Mouse (Mus musculus): ENCODE results near the gene Zp3. TPM values are rescaled to one million over a fixed set of nuclear protein-coding genes. Genes with fewer than 3 reads are reported as not detected.

Gene Zp3
- total RNA-seq, 2 experiments from 2014 or later = 0.20 TPM; not detected in 1

DNA sequence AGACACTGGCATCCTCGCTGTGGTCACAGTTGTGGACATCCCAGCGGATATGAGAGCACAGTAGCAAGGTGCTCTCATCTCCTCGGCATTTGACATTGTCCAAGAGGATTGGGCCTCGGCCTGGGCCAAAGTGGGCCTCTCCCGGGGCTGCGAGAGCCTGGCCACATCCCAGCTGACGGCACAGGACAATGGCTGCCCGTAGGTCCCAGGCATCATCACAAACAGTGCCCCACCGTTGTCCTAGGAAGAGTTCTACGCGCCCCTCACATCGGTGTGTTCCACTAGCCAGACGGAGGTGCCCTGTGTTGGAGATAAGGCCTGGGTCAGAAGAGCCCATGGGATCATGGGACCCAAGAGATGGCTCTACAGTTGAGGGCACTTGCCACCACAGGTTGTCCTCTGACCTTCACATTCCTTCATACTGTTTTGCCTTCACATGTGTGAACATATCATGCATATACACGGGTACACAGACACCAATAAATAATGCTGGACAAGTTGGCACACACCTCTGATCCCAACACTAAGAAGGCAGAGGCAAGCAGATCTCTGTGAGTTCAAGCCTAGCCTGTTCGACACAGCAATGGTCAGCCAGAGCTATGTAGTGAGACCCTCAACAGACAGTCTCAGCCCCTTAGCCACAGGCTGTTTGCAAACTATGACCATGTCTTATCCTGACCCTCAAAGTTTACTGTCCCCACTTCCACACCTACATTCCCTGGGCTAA, 18.8 kb upstream of the Zp3 start:
- no peak for ATAC-seq (ENCODE audit: poor library complexity, severe bottlenecking)

GRCm38 (mm10) chr5:135962125-135962491, 17.8 kb upstream of the Zp3 start:
- no peak for ATAC-seq (ENCODE audit: poor library complexity, severe bottlenecking)

- peak; percentile 78 for ATAC-seq (ENCODE audit: poor library complexity, severe bottlenecking)
Measured at GRCm38 (mm10) chr5:135962492-135963279, 17.2 kb upstream of the Zp3 start.

DNA sequence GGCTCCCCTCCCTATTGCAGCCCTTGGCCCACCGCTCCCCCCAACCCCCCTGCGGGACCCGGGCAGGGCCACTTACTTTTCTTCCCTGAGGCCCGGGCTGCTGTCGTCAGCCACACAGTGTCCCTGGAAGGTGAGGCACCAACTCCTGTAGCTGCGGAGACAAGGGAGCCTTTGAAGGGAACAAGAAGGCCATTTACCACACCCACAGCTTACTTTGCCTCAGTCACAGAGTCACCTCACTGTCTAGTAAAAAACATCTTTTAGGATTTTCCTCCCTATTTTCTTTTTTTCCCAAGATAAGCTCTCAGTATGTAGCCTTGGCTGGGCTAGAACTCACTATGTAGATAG, 16.6 kb upstream of the Zp3 start:
- ATAC-seq (ENCODE audit: poor library complexity, severe bottlenecking) = no peak

DNA sequence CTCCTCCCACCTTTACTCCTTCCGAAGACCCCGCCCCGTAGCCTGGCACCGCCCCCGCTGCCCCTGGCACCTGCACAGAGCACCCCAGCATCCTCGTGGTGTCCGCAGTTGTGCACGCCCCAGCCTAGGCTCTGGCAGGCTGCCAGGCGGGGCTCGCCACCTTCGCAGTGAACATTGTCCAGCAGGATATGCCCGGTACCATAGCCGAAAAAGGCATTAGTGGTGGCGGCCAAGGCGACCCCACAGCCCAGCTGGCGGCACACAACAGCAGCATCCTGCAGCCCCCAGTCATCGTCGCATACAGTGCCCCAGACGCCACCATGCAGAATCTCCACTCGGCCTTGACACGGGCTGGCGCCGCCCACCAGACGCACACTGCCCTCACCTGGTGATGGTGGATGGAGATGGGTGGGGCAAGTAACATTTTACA, 14.4 kb upstream of the Zp3 start:
- ATAC-seq (ENCODE audit: poor library complexity, severe bottlenecking) = no peak

DNA sequence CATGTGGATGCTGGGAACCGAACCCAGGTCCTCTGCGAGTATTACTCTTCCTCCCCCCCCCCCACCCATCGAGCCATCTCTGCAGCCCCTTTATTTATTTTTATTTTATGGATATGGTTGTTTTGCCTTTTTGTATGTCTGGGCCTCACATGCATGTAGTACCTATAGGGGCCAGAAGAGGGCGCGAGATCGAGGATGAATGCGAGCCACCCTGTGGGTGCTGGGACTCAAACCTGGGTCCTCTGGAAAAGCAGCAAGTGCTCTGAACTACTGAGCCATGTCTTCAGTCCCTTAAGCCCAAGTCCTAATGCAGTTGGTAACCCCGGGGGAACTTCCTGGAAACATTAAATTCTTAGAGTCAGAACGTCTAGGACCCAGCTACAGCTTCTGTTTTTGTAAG, 13.0 kb upstream of the Zp3 start:
- ATAC-seq (ENCODE audit: poor library complexity, severe bottlenecking) = no peak

GRCm38 (mm10) chr5:135968781-135969180, 11.1 kb upstream of the Zp3 start:
- ATAC-seq (ENCODE audit: poor library complexity, severe bottlenecking) = 0 out of 2 replicates have a peak, but pooled peaks have one; percentile 54

DNA sequence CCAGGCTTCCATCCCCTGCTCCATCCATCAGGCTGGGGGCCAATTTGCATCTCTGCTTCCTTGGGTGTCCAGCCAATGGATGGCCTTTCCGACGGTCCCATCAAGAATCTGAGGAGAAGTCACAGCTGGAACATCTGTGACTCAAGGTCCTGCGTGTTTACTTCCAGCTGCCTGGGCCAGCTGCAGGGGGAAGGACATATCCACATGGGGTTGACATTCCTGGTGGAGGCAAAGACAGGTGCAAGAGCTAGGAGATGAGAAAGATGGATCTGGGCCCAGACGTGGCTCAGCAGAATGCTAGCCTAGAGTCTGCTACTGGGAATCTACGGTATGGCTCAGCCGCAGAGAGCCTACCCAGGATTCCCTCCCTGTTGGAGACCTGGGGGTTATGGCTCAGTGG, 9.7 kb upstream of the Zp3 start:
- no peak for ATAC-seq (ENCODE audit: poor library complexity, severe bottlenecking)

DNA sequence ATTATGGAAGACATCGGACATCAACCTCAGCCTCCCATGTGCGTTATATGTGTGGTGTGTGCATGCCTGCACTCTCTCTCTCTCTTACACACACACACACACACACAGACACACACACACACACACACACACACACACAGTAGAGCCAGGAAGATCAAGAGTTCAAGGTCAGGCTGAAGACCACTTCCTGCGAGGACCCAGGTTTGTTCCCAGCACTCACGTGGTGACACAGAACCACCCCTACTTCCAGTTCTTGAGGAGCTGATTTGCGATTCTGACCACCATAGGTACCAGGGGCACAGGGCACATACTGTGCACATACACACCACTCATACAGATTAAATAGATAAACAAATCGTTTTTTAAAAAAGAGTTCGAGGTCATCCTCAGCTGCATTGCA, 8.0 kb upstream of the Zp3 start:
- no peak for ATAC-seq (ENCODE audit: poor library complexity, severe bottlenecking)

DNA sequence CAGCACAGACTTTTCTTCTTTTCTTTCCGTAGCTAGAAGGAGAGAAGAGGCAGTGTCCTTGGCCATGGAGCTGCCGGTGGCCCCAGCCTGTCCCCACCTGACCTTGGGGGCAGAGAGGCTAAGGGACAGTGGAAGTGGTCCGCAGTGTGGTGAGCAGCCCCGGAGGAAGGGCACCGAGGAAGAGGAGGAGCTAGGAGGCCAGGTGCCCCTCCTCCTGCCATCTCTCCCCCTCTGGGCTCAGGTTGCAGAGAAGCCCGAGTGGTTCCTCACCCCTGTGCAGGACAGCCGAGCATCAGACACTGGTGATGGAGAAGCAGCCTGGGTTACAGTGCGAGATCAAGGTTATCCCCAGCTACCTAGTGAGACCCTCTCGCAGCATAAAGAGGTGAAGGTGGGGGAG, 5.5 kb upstream of the Zp3 start, which contains the start of gene Ssc4d:
Gene Ssc4d (minus strand): TSS at position 167 of the 400 bp plus-strand sequence.
- ATAC-seq (ENCODE audit: poor library complexity, severe bottlenecking) = no peak

DNA sequence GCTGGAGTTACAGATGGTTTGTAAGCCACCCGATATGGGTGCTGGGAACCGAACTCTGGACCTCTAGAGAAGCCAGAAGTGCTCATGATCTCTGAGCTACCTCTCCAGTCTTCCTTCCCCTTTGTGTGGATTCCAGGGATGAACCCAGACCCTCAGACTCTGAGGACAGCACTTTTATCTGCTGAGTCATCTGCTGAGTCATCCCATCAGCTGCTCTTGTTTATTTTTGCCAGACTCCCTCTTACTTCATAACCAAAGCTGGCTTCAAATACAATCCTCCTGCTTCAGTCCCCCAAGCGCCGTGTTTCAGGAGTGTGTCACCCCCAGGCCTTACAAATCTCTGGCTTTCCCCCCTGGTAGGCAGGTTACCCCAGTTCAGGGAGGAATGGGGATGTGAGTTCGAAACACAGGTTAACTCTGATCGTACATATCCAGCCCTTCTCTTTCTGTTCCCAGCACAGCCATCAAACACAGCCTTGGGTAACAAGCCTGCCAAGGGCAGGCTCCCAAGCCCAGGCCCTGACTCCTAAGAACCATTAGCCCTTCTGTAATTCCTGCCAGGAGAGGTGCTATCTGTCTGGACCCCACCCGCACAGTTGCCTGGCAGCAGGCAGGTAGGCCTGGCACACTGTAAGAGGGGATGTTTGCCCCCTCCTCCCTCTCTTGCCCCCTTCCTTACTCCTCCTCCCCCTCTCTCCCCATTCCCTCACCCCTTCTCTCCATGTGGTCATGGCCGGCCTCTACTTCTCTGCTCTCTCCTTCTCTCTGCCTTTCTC, 3.8 kb upstream of the Zp3 start:
- no peak for ATAC-seq (ENCODE audit: poor library complexity, severe bottlenecking)

- ATAC-seq (ENCODE audit: poor library complexity, severe bottlenecking) = no peak
Measured at GRCm38 (mm10) chr5:135979381-135979780, 518 bp upstream of the Zp3 start.

DNA sequence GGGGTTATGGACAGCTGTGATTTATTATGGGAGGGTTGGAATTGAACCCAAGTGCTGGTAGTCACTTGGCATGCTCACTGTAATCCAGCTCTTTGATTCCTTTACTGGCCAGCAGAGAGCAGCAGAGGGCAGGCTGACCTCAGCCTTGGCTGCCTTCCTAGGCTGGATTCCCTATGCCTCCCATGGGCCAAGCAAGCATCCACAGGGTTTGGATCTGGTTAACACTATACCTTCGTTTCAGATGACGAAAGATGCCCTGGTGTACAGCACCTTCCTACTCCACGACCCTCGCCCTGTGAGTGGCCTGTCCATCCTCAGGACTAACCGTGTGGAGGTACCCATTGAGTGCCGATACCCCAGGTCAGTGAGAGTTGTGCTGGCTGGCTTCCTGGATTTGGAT, 2.5 kb downstream of the Zp3 start:
- peak; percentile 86 for ATAC-seq (ENCODE audit: poor library complexity, severe bottlenecking)

GRCm38 (mm10) chr5:135984546-135985044, 4.7 kb downstream of the Zp3 start:
- ATAC-seq (ENCODE audit: poor library complexity, severe bottlenecking) = no peak

GRCm38 (mm10) chr5:135987248-135987647, 7.3 kb downstream of the Zp3 start:
- ATAC-seq (ENCODE audit: poor library complexity, severe bottlenecking) = no peak

DNA sequence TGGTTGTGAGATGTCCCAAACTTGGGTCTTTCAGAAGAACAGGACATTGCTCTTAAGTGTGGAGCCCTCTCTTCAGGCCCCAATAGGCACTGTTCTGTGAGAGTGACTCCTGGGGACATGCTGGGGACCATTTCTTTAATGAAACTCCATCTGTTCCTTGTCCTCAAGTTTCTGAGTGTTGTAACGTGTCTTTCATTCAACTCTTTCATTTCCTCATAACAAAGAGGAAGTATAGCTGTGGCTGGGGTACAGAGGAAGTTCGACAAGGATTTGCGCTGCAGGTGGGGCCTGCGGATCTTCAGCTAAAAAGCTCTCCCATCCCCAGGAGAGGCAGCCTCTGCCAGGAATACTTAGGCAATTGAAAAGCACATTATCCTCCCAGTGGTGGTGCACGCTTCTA, 10.7 kb downstream of the Zp3 start:
- ATAC-seq (ENCODE audit: poor library complexity, severe bottlenecking) = peak; percentile 85

DNA sequence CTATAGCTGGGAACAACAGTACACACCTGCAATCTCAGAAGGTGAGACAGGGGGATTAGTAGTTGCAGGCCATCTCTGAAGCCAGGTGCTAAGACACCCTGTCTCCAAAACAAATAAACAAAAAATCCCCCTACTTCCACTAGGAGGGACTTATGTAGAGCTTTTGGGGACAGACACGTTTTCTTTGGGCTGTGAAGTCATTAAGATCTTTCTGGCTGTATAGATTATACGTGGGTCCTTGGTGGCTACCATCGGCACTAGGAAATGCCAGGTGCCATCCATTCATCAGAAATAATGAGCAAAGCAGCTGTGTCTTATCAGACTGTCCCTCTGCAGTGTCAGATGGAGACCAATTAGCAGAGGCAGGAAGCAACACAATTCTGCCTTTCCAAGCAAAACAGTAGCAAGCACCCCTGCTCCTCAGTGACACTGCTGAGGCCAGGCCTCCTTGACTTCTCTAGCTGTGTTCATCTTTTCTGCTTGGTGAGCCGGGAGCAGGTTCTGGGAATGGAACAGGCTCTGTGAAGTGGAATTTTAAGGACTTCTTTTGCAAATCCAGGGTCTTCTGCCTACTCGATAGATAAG, 13.6 kb downstream of the Zp3 start:
- ATAC-seq (ENCODE audit: poor library complexity, severe bottlenecking) = no peak

DNA sequence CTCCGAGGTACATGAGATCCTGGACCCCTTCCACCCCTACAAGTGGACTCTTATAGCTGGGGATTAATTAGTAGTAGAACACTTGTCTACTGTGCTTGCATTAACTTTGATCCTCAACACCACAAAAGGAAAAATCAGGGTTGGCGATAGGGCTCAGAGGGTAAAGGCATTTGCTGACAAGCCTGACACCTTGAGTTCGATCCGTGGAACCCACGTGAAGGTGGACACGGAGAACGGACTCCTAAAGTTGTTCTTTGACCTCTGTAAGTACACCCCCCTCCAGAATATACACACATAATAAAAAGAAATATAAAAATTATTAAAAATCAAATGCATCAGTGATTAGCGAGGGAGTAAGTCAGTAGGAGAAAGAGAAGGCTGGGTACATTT, 14.4 kb downstream of the Zp3 start:
- ATAC-seq (ENCODE audit: poor library complexity, severe bottlenecking) = no peak

DNA sequence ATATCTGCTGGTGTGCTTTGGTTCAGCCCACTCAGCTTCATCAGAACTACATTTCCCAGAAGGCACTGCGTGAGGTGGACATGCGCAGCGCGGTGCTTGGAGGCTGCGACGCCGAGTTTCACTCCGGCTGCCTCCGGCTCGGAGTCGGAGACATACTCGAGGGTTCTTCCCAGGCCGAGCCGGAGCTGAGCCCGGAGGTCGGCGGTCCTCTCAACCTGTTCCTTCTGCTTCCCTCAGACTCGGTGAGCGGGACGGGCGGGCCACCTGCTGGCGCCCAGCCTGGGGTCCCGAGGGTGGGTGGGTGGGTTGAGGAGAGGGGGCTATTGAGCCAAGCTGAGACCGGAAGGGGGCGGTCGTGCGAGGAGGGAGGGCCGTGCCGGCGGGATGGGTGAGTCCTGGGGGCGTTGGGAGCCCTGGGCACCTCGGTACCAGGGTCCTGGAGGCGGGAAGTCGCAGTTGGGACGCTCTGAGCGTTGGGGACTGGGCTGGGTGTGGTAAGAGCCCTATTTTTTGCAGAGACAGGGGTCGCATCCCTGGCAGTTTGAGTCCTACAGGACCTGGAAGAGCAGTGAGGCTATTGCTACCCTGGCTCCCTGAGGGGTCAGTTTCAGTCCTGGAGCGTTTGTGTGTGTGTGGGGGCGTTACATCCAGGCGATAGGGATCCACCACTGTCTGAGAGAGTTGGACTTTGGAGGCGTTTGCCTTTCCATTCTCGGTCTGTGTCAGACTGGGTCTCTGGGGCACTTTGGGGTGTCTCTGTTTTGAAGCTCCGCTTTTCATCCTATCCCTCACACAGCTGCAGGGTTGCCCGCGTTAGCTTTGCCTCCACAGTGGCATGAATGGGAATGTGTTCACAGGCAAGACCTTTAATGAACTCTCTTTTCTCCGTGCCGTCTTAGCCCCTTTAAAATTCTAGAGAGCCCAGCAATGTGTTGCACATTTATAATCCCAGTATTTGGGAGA, 15.1 kb downstream of the Zp3 start, which contains the start of gene Dtx2:
Gene Dtx2 (plus strand): TSS at position 76 of the 963 bp plus-strand sequence.
- ATAC-seq (ENCODE audit: poor library complexity, severe bottlenecking) = peak; percentile 91

DNA sequence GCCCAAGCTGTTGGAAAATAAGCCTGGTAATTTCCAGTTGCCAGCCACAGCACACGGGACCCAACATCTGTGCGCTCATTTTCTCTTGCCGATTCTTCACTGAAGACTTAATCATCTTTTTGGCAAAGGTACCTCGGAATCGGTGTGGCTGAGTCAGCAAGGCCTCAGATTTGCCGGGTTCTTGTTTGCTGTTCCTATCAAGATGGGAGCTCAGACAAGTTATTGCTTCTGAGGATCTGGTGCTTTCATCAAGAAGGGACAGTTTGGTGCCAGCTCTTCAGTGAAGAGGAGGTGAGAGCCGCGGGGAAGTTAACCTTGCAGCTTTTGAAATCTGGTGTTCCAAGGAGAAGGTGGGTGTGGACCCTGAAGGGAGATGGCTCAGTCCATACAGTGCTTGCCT, 16.3 kb downstream of the Zp3 start:
- no peak for ATAC-seq (ENCODE audit: poor library complexity, severe bottlenecking)
